Mouse (Mus musculus): ENCODE data around the gene Rogdi.

DNA sequence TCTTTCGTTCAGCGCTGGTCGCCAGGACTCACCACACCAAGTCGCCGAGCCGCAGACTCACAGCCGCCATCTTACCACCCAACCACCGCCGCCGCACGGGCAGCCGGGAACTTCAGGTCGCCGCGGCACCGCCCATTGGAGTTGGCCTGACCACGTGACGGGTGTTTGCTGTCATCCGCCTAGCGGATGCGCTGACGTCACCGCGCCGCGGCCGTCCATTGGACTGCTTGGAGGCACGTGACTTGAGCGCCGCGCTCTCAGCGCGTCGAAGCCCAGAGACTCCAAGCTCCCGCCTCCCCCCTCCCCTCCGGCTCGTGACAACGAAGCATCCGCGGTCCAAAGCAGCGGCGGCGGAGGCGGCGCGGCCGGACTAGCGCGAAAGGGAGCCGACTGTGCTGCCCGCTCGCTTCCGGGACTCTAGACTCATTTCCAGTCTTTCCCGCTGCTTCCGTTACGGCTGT is 36.5 kb upstream of the Rogdi start, which contains the start of the genes Glyr1 and Ubn1:
- TF ChIP-seq TCF12 (IDR thresholded peaks at IDR 0.05; ENCODE audit: insufficient read depth, poor library complexity, severe bottlenecking) (no peak), POLR2A (IDR thresholded peaks at IDR 0.05; ENCODE audit: insufficient read length, low read depth) (peak; percentile 92), REST (IDR thresholded peaks at IDR 0.05; ENCODE audit: insufficient read depth, insufficient read length) (peak; percentile 28), MYOD1 (IDR thresholded peaks at IDR 0.05; ENCODE audit: control insufficient read depth in 1 of 3, insufficient read length in 2 of 3, low read depth in 2 of 3) (no peak), MAX (IDR thresholded peaks at IDR 0.05; ENCODE audit: low read depth) (no peak), POLR2AphosphoS2 (IDR thresholded peaks at IDR 0.05; ENCODE audit: insufficient read length, low read depth) (peak; percentile 95), USF1 (IDR thresholded peaks at IDR 0.05; ENCODE audit: low read depth) (peak; percentile 98), E2F4 (IDR thresholded peaks at IDR 0.05; ENCODE audit: insufficient read depth) (no peak)

Data from myocyte (in vitro differentiated cells).